Mouse (Mus musculus): ENCODE measurements around the gene Ntsr2.
"Not testable (repeated sequence)": the region's sequence is repeated elsewhere in the genome, so short reads cannot be mapped to it uniquely, and the experiment has no call there.

Ntsr2 gene

GRCm38 (mm10) chr12:16649819-16650218 is 3.4 kb upstream of the Ntsr2 start:
- no peak for DNase-seq

DNA sequence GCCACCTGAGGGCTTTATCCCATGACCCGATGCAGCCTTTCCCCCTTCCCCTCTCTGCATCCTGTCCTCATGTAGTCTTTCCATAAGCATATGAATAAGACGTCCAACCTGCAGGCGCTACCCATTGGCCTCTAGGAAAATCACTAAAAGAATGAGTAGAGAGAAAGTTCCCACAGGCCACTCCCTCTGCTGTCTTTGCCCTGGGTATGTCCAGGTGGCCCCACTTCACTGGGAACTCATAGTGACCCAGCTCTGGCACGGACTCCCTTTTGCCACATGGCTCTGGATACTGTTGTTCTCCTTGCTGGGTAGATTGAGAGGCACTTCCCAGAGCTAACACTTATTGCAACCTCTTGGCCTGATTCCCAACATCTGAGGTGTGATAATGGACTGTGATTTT is 2.4 kb downstream of the Ntsr2 start:
- no peak for DNase-seq

DNA sequence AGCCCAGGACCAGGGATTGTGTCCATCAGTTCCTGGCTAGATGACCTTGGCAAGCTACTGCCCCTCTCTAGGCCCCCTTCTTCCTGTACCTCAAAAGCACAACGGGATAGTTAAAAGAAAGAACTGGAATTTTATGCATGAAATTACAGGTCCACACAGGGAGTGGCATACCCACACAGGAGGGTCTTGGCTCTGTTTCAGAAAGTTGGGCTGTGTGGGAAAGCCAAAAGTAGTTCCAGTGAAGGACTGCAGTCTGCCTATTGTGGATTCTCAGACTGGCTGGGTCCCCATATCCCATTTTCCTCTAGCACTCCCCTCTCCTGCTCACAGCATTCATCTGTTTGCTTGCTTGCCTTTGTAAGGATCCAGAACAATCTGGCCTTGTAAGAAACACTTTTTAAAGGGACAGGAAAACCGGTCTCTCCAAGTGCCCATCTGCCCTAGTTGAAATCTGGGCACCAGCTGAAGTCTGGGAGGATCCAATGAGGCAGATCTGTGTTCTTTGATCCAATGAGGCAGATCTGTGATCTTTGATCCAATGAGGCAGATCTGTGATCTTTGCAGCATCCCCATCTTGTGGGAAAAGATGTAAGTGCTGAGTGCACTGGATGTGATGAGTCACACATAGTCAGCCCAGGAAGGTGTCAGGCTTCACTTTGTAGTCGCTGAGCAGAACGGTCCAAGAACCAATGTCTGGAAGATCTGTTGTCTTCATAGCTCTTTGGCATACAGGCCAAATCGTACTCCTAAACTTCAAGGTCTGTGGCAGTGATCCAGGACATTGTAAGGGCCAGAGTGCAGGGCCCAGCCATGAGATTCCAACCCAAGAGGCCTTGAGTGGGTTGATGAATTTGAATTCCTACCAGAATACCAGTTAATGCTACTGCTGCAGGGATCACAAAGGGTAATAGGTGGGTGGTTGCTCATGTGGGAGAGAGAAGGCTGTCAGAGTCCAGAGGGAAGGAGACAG is 4.0 kb downstream of the Ntsr2 start:
- DNase-seq = no peak

DNA sequence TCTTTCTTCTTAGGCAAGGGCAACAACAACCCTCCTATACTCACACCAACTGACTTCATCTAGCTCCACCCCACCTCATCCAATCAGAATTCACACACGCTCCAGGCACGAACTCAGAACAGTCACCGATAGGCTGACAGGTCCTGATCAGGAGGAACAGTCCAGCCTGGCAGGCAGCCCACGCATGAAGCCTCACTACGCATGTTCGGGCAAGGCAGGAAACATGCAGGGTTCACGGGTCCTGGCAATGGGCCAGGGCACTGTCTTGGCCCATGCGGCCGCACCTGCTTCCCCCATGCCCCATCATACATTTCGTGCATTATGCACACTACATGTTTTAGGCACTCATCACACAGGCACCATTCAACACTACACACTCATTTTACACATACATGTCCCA is 8.3 kb downstream of the Ntsr2 start:
- no peak for DNase-seq

- no peak for DNase-seq
These were observed 8.8 kb downstream of the Ntsr2 start for GRCm38 (mm10) chr12:16661936-16662335.

DNA sequence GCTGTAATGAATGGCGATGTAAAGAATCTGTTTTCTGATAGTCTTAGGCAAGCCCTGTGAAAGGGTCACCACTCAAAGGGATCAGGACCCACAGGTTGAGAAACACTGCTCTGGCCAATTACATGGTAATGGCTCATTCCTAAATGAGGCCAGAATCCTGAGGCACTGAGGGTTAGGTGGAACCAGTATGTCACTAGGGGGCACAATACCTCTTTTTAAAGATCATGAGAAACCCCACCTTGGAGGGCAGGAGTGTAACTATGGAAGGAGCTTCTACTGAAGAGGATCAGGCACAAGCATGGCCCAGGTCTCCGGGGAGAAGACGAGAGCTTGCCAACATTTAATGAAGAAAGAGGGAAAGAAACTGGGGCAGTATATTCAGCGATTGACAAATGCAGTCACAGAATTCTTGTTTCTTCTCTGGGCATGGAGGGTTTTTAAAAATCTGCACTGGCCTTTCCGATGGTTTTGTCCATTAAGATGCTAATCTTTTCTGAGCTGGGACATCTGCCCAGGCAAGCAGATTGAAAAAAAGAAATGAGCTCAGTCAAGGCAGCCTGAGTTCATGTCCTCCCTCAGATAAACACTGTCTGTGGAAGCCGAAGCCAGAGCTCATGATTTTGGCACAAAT is 9.9 kb downstream of the Ntsr2 start:
- DNase-seq = no peak

DNA sequence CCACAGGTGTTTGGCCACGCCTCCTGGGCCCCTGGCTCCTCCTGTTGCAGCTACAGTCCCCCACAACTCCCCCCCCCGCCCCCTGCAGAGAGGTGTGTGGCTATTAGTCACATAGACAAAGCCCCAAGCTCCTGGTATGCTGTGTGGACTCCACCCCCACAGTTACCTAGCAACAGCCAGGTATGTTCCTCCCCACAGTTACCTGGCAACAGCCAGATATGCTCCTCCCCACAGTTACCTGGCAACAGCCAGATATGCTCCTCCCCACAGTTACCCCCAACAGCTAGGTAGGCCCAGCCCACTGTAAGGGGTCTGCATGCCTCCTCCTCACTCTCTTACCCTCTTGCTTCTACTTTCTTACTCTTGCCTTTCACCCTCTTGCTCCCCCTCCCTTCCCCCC is 11.8 kb downstream of the Ntsr2 start:
- DNase-seq = no peak

GRCm38 (mm10) chr12:16669176-16669575 is 16.0 kb downstream of the Ntsr2 start:
- no peak for DNase-seq

GRCm38 (mm10) chr12:16672246-16672645 is 19.1 kb downstream of the Ntsr2 start:
- DNase-seq = no peak

DNA sequence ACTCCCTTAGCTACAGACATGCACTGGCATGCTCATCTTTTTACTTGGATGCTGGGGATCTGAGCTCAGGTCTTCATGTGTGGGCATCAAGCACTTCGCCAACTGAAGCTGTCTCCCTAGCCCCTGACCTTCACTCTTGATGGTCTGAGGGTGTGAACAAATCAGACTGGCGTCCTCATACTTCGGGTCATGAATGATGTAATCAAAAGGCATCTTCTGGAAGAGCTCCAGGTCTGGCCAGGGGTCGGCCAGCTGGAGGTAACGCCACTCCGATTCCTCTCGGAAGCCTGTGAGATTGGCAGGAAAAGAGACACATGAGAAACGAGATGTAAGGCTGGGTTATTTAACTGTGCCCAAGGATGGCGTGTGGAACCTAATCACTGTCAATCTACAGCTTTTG is 37.4 kb downstream of the Ntsr2 start:
- DNase-seq = no peak

DNA sequence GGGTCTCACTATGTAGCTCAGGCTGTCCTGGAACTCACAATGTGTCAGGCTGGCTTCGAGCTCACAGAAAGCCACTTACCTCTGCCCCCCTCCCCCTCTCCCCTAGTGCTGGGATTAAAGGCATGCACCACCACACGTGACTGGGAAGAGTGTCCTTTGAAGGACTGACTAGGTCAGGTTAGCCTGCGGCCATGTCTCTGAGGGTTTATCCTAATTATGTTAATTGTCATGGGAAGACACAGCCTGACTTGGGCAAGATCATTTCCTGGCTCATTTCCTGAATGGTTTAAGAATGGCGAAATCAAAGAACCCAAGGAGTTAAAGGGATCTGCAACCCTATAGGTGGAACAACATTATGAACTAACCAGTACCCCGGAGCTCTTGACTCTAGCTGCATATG is 41.6 kb downstream of the Ntsr2 start:
- no peak for DNase-seq

DNA sequence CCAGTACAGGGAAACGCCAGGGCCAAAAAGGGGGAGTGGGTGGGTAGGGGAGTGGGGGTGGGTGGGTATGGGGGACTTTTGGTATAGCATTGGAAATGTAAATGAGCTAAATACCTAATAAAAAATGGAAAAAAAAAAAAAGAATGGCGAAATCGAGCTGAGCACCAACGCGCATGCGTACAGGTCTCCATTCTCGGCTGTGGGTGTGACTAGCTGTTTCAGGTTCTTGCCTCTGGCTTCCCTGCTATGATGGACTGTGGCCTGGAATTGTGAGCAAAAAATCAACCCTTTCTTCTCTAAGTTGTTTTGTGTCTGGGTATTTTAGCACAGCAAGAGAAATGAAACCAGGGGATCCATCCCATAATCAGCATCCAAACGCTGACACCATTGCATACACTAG is 42.1 kb downstream of the Ntsr2 start:
- not testable (repeated sequence) for DNase-seq

- no peak for DNase-seq
These were observed 43.0 kb downstream of the Ntsr2 start for GRCm38 (mm10) chr12:16696146-16696545.

DNA sequence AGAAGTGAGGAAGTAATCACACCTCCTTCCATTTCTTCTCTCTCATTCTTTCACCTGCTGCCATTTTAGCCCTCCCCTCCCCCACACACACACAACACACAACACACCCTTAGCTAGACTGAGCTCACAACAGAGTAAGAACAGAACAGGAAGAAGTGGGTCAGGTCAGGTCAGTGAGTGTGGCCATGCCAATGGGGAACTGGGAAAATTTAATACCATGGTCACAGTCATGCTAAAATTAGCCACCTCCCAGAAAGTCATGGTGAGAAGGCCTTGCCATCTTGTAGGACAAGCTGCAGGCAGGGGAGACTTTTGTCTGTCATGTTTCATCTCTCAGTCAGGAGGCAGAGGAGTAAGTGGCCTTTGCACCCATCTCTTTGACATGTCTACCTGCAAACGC is 45.5 kb downstream of the Ntsr2 start:
- no peak for DNase-seq

Data from kidney, adult 8-10 months (tissue).